Mouse (Mus musculus) hematopoietic stem cell, adult 5-6 weeks (primary cell): ENCODE measurements at regions not wholly inside any gene's neighbourhood (a gene's known extent, or its start where the extent isn't known, plus 50 kb on each side); places are given as distances from the start of the nearest gene placed in this dataset.

Source experiments
- ATAC-seq, 2 experiments: fragments of 125-278 bp in 1 of 2; replicated peaks in 1 of 2; 2 replicates each; pipeline ENCODE4 v1.8.0; 2016 to 2017; ENCODE audit warnings: inconsistent platforms in 2 of 2, mild to moderate bottlenecking in 2 of 2, moderate number of reproducible peaks in 2 of 2, low read depth in 1 of 2, moderate TSS enrichment in 1 of 2; ENCODE audit not compliant: low FRiP score in 2 of 2, poor library complexity in 2 of 2, severe bottlenecking in 2 of 2, insufficient read depth in 1 of 2, low TSS enrichment in 1 of 2

DNA sequence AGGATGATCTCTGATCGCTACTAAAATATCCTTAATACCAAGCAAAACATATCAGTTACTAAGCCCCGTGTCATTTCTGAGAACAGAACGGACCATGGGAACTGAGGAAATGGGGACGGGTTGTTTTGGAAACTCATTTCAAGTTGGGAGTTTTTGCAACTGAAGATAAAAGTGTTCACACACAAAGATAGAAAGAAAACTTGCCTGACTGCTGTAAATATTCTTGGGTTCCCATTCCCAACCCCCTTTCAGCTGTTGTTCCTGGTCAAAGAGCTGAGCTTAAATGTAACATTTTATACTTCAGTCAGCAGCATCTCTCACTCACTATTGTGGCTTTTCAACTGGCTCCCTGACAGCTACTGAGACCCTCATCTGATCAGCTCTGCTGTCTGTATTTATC is 250.1 kb downstream of the Ankrd50 start:
- no peak for ATAC-seq

DNA sequence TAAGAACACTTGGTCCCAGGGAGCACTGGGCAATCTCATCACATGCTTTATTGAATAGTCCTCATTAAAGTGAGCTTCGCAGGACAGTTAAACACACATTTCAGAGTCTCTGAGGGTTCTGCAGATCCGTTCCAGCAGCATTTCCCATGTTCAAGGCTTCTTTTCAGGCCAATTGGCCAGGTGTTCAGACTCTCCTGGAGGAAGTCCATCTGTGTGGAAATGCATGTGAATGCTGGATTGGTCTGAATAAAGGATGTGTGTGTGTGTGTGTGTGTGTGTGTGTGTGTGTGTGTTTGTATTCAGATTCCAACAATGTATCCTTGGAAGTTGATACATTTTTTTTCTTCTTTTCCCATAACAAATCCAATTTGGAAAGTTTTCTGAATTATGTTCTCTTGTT is 250.6 kb downstream of the Ankrd50 start:
- no peak for ATAC-seq

DNA sequence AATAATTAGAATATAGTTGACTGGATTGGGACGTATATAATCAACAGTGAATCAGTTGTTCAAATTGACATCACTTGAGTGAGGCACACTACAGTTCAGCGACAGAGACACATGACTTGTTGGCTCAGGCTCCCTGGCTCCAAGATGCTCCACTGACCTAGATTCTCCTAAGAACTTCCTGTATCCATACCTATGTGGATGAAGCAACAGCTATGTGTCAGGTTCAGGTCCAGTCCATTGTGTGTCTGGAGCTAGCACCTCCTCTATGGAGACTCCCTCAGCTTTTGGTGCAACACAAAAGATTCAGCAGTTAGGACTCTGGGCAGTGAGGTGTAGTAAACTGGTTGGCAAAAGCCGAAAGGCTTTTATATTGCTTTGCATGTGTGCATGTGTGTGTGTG is 251.6 kb downstream of the Ankrd50 start:
- ATAC-seq, result no peak

DNA sequence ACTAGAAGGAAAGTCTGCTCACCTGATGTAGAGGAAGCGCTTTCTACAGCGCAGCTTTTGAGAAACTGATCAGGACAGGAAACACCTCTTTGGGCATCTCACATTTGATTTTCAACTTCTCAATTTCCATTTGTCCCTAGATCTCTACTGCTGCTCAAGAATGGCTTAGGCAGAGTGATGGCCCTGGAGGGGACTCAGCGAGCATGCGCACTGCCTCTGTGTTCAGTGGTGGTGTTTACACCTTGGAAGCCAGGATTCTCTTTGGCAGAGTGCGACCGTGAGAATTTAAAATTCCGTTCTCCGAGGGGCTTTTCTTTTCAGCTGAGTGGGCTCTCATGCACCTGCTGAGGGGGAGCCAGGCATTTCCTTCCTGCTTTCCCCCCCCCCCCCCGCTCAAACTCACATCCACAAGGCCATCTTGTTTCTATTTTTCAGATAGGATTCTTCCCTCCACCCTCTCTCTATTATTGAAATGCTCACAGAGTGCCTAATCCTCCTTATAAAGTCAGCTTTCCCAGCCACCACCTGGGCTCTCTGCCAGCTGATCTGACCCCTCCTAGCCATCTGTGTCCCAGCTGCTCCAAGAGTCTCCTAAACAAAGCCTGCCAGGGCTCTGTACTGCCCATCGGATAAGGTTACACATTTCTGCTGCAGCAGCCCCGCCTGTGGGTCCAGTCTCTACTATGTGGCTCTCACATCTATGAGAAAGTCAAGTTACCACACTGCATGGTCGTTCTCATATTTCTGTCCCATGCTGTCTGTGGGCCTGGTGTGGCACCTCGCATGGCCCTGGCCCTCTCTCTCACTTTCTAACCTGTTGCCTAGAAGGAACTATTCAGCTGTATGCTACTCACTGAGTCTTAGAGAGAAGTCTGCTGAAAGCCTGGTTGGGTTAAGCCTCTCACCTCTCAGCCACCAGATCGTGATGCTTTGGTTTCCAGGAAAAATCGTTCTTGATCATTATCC is 252.2 kb downstream of the Ankrd50 start:
- no peak for ATAC-seq

DNA sequence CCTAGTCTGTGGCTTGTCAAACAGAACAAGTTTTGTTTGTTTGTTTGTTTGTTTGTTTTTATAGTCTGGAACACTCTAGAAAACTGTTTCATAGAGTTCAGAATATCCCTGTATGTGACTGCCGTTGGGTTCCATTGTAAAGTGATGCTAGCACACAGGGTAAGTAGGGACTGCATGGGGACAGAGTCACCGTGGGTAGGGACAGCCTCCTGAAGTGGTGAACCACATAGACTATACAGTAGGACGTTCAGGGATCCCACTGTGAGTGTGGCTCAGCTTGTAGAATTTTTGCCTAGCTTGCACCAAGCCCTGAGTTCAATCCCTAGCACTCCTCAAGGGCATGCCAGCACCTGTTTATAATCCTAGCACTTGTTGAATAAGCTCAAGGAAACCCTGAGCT is 253.1 kb downstream of the Ankrd50 start:
- ATAC-seq, result no peak

DNA sequence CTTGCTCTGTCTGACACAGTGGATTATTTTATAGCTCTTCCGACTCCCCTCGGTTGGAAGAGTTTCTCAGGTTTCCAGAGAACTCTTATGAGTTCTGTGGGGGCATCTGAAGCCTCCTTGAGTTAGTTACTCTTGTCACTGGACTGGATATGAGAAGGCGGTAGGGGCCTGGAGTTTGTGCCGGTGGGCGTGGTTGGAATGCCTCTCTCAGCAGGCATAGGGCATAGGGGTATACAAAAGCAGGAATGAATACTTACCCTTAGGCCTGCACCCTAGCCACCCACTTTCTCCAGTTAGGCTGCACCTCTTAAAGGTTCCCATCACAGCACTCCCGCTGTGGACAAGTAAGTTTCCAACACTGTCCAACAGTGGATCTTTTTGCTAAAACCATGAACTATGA is 253.8 kb downstream of the Ankrd50 start:
- ATAC-seq, result no peak

DNA sequence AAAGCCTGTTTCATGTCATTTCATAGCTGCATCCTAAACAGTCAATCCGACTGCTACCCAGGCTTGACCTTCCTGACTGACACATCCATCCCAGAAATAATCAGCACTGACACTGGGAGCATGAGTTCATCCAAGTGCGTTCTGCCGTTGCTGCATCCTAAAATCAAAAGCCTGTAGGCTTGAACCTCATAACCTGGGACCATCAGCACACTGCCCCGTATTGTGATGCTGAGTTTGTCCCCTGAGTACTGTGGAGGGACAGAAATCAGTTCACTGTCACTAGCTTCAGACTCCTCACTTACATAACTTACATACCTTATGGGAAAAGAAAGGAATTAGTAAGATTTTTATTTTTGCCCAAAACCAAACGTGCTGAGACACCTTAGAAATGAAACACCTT is 255.0 kb downstream of the Ankrd50 start:
- no peak for ATAC-seq

DNA sequence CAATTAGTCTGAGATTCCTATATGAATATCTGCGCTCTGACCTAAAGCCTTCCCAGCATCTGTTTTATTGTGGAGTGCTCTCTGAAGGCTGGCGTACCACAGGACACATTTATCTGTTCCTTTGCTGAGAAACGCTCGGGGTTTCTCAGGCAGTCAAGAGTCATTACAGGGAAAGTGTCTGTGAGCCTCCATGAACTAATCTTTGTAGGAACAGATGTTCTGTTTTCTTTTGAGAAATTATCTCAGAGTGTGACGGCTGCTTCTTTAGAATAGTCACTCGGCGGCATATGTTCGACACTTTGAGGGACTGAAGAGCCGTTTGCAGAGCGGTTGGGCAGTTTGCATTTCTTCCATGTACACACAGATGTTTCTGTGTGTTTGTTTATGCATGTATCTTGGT is 255.6 kb downstream of the Ankrd50 start:
- no peak for ATAC-seq

DNA sequence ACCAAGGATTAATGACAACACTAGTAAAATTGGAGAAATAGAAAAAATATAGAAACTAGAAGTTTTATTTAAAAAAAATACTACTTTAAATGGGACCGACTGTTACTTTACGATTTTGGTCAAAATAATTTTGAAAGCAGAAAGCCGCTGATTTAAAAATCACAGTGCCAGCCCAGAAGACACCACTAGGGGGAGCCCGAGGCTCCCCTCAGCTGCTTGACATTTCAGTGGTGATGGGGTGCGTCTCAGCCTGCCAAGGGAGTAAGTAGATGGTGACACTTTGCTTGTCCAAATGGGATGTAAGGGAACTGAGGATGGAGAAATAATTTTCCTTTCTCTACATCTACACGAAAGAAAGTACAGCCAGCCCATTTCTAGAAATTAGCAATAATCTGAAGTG is 257.0 kb downstream of the Ankrd50 start:
- ATAC-seq, result peak; percentile 56 to 68; a peak in 2 of 4 replicates

DNA sequence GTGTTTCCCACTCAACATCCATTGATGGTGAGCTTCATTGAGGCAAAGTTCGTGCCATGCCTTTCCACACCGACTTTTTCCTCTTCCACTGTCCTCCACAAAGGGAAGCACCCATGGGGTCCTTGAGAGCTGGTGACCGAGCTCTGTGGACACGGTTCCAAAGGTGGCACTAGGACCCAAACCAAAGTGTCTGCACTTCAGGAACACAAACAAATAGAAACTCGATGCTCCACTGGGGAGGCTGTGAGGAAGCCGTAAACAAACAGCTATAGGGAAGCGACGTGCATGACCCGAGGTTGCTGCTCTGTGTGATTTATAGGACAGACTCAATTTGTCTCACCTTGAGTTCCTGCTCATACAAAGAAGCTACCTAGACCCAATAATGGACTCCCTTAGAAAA is 257.5 kb downstream of the Ankrd50 start:
- no peak for ATAC-seq

DNA sequence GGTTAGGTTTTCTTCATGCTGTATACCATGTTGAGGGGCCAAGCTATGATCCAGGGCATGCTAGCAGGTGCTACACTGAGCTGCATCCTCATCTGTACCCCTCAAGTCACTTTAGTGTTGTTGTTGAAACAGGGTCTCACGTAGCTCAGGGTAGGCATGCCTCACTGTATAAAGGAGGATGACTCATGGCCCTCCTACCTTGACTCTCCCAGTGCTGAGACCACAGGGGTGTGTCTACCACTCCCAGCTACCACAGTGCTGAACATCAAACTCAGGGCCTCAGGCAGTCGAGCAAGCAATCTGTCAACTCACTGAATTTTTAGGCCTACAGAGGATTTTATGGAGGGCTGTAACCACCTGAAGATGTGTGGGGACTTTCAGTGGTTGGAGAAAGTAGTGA is 258.5 kb downstream of the Ankrd50 start:
- ATAC-seq, result no peak

DNA sequence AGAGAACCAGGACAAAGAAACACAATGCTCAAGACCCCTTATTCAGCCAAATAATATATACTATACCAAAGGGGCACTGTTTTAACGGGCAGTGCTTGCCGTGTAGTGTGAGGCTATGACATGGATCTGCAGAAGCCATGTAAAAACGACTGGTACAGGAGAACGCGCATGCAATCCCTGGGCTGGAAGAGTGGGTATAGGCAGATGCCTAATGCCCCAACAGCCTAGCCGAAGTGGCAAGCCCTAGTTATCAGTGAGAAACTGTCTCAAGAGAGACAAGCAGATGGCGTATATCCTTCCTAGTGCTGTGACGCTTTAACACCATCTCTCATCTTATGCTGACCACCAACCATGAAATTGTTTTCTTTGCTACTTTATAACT is 262.8 kb downstream of the Ankrd50 start:
- ATAC-seq, result no peak

DNA sequence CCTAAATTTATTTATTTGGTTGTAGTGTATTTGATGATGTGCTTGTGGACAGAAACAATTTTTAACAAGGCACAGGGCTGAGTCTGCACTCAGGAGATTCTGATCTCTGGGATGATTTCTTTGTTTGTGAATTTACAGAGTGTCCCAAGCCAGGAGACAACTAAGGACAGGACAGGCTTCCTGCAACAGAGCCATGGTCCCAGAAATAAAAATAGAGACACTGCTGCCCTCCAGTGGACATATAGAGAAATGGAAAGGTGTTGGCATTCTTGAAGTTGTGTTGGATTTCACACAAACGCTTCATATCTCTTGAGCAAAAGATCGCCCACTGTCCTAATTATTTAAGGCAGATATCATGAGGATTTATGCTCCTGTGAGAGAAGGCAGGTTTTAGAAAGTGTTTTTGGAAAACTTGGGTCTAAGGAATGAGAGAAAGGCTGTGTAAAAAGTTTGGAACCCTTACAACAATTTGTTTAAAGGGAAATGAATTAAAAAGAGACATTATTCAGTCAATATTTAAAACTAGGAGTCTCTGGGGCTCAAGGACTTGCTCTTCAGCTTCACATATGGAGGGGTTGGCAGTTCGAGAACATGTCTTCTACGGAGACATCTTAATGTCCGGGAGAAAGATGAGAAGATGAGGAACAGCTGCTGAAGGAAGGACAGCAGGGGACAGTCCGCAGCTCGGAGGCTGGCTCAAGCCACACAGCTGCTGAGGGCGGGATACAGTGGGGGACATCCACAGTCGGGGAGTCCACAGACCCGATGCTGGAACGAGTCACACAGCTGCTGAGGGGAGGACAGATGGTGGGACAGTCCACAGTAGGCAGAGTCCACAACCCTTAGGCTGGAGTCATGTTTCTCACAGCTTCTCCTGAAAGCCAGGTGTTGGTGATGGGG is 263.5 kb downstream of the Ankrd50 start:
- peak in 1 of 2 experiments; percentile 62; a peak in 1 of 4 replicates for ATAC-seq

DNA sequence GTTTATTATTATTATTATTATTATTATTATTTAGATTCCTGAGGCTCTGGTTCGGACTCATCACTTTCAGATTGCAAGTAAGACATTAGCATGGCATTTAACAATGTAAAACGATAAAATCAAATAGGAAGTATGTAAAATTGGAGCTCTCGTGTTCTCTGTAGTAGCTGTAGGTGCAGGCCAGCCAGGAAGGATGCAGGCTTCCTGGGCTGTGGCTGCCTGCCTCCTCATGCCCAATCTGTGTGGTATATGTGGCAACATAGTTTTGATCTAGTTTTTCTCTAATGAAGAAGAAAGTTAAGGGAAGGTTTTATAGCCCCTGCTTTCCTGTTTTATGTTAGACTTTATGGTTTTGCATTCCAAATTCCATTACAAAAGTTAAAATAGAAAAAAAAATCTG is 275.6 kb downstream of the Ankrd50 start:
- ATAC-seq, result peak; percentile 82 to 90

DNA sequence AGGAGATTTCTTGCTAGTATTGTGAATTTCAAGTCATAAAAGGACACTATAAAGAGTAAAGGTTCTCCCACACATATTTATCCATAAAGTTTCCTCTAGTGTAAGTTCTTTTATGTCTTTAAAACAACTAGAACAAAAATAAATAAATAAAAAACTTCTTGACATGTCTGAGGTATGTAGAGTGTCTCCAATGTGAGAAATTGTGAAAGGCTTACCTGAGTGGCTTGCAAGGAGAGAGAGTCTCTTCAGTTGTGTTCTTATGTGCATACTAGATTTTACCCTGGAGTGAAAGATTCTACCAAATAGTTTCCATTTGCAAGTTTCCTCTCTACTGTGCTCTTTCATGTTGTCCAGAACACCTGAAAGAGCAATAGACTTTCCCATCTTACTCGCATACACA is 276.8 kb downstream of the Ankrd50 start:
- no peak for ATAC-seq

DNA sequence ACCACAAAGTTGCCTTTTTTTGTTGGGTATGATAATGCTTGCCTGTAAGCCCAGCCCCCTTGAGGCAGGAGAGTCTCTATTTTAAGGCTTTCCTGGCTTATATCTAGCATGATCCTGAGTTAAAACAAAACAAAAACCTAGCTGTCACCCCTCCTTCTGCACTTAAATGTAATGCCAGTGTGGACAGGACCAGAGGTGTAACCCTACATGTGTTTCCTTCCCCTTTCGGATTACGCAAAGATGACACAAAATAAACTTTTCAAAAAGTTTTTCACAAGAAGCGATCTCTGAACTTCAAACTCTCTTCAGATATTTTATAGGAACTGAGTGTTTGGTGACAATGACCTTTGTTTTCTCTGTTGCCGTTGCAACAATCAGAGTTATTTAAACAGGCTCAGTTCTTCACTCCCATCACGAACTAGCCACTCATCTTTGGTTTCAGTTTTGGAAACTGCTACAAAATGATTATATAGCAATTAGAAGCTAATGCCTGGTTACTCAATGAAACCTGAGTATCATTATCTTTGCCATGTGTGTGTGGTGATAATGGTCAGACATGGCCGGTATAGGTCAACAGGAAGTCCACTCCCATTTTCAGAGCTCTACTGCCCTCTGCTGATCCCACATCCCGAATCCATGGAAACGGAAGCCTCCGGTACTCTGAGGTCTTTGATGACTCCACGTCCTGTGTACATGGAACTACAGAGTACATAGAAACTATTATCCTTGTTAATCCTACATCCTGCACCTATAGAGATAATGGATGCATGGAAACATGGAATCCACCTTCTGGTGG is 282.6 kb downstream of the Ankrd50 start:
- ATAC-seq, result peak; percentile 91

DNA sequence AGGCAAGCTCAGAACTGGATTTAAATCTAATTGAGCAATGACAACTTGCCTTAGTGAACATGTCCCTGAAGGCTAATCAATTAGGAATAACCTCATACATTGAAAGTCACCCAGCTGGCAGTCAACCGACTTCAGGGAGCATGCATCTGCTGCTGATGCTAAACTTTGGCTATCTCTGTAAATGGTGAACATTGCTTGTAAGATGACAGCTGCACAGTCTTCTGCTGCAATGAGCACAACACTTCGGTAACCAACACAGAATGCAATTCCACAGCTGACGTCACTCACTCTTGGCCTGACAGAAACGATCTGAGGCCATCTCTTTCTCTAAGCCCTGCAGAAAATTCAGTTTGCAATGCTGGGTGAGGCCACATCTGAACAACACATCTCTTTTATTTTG is 290.6 kb downstream of the Ankrd50 start:
- no peak for ATAC-seq
